Mouse (Mus musculus) heart, embryonic 15.5 days (tissue): ENCODE measurements at regions not wholly inside any gene's neighbourhood (a gene's known extent, or its start where the extent isn't known, plus 50 kb on each side); places are given as distances from the start of the nearest gene placed in this dataset.

Experiments used
- ATAC-seq: fragments of 200-750 bp; cut with Nextera tagmentation; replicated peaks from 2 replicates; pipeline ENCODE4 v1.8.0; 2017; ENCODE audit warnings: low read depth, moderate TSS enrichment; ENCODE audit not compliant: insufficient number of reproducible peaks, insufficient read depth, low FRiP score
- H3K27ac ChIP-seq: fragments of 300-500 bp; sonication (generic); 2 replicates; pipeline ENCODE4 v1.5.1; 2015; ENCODE audit warnings: mild to moderate bottlenecking, inconsistent platforms
- H3K27me3 ChIP-seq: fragments of 300-500 bp; sonication (generic); 2 replicates; pipeline ENCODE4 v1.6.1; 2015; ENCODE audit warnings: inconsistent platforms
- H3K36me3 ChIP-seq: fragments of 300-500 bp; sonication (generic); 2 replicates; pipeline ENCODE4 v1.6.1; 2015; ENCODE audit warnings: mild to moderate bottlenecking, inconsistent platforms
- H3K4me1 ChIP-seq: fragments of 300-500 bp; sonication (generic); replicated peaks from 2 replicates; pipeline ENCODE4 v1.6.1; 2015; ENCODE audit warnings: inconsistent platforms
- H3K4me2 ChIP-seq: fragments of 300-500 bp; sonication (generic); 2 replicates; pipeline ENCODE4 v1.6.1; 2015; ENCODE audit warnings: inconsistent platforms, mild to moderate bottlenecking, moderate library complexity
- H3K4me3 ChIP-seq: fragments of 300-500 bp; sonication (generic); 2 replicates; pipeline ENCODE4 v1.5.1; 2015; ENCODE audit warnings: mild to moderate bottlenecking, inconsistent platforms
- H3K9ac ChIP-seq: fragments of 300-500 bp; sonication (generic); 2 replicates; pipeline ENCODE4 v1.6.1; 2015; ENCODE audit warnings: mild to moderate bottlenecking, inconsistent platforms
- H3K9me3 ChIP-seq: fragments of 300-500 bp; sonication (generic); replicated peaks from 2 replicates; pipeline ENCODE4 v1.6.1; 2016; ENCODE audit warnings: inconsistent platforms
- WGBS: fragments of 180-500 bp; shearing (Covaris S2); methylation state at CpG from one replicate; pipeline ENCODE4 v1.1.7; 2015; ENCODE audit warnings: mixed read lengths; 5-methylcytosine and 5-hydroxymethylcytosine counted together

GRCm38 (mm10) chr14:120720464-120721445 lies 190.3 kb upstream of the Ipo5 start:
- Histone ChIP-seq H3K4me1 (peaks cover 7% of the 10 kb centered on the region), H3K36me3 (no peaks in the 10 kb centered on the region), H3K27ac (no peak overlapping the region), H3K9me3 (no peaks in the 10 kb centered on the region), H3K27me3 (no peaks in the 10 kb centered on the region), H3K9ac (no peak overlapping the region), H3K4me3 (no peak overlapping the region), H3K4me2 (no peak overlapping the region)
- no peak for ATAC-seq
- WGBS = 64% methylated on average over 20 of the region's 20 CpGs

GRCm38 (mm10) chr14:120721593-120722461 lies 189.2 kb upstream of the Ipo5 start:
- ATAC-seq = no peak
- no peak overlapping the region for H3K9ac ChIP-seq
- 74% methylated on average over 6 of the region's 6 CpGs for WGBS
- H3K27ac ChIP-seq = no peak overlapping the region
- H3K36me3 ChIP-seq = no peaks in the 10 kb centered on the region
- H3K9me3 ChIP-seq = no peaks in the 10 kb centered on the region
- peaks cover 7% of the 10 kb centered on the region for H3K4me1 ChIP-seq
- H3K4me3 ChIP-seq = no peak overlapping the region
- no peaks in the 10 kb centered on the region for H3K27me3 ChIP-seq
- H3K4me2 ChIP-seq = no peak overlapping the region

- H3K4me1 ChIP-seq = peaks cover 7% of the 10 kb centered on the region
- 37% methylated on average over 6 of the region's 6 CpGs for WGBS
- H3K36me3 ChIP-seq = no peaks in the 10 kb centered on the region
- no peak overlapping the region for H3K4me3 ChIP-seq
- H3K9me3 ChIP-seq = no peaks in the 10 kb centered on the region
- no peak overlapping the region for H3K4me2 ChIP-seq
- H3K27ac ChIP-seq = no peak overlapping the region
- no peaks in the 10 kb centered on the region for H3K27me3 ChIP-seq
- H3K9ac ChIP-seq = no peak overlapping the region
- ATAC-seq = no peak
Observed at GRCm38 (mm10) chr14:120722546-120723112, 188.4 kb upstream of the Ipo5 start.

GRCm38 (mm10) chr14:120728107-120728506 lies 182.9 kb upstream of the Ipo5 start:
- no peak for ATAC-seq
- no peaks in the 10 kb centered on the region for H3K27me3 ChIP-seq
- H3K9ac ChIP-seq = no peak overlapping the region
- H3K9me3 ChIP-seq = no peaks in the 10 kb centered on the region
- 82% methylated on average over 10 of the region's 10 CpGs for WGBS
- no peak overlapping the region for H3K4me3 ChIP-seq
- H3K4me1 ChIP-seq = 0 out of 2 replicates have a peak, but pooled peaks cover 3% of the 10 kb centered on the region
- H3K36me3 ChIP-seq = no peaks in the 10 kb centered on the region
- H3K27ac ChIP-seq = no peak overlapping the region
- no peak overlapping the region for H3K4me2 ChIP-seq

GRCm38 (mm10) chr14:120730226-120730625 lies 180.8 kb upstream of the Ipo5 start:
- Histone ChIP-seq H3K27me3 (no peaks in the 10 kb centered on the region), H3K9me3 (no peaks in the 10 kb centered on the region), H3K36me3 (no peaks in the 10 kb centered on the region), H3K27ac (no peak overlapping the region), H3K4me3 (no peak overlapping the region), H3K9ac (no peak overlapping the region), H3K4me1 (0 out of 2 replicates have a peak, but pooled peaks cover 3% of the 10 kb centered on the region), H3K4me2 (no peak overlapping the region)
- WGBS = 27% methylated on average over 3 of the region's 3 CpGs
- ATAC-seq = no peak

- Histone ChIP-seq H3K9me3 (no peaks in the 10 kb centered on the region), H3K4me2 (no peak overlapping the region), H3K9ac (no peak overlapping the region), H3K36me3 (no peaks in the 10 kb centered on the region), H3K27ac (no peak overlapping the region), H3K4me1 (0 out of 2 replicates have a peak, but pooled peaks cover 3% of the 10 kb centered on the region), H3K27me3 (no peaks in the 10 kb centered on the region), H3K4me3 (no peak overlapping the region)
- ATAC-seq = no peak
- WGBS = 66% methylated on average over 7 of the region's 7 CpGs
Observed at GRCm38 (mm10) chr14:120731679-120732281, 179.2 kb upstream of the Ipo5 start.

- WGBS = 57% methylated on average over 15 of the region's 15 CpGs
- no peak overlapping the region for H3K4me2 ChIP-seq
- no peak for ATAC-seq
- no peak overlapping the region for H3K9ac ChIP-seq
- H3K9me3 ChIP-seq = no peaks in the 10 kb centered on the region
- no peak overlapping the region for H3K27ac ChIP-seq
- H3K4me3 ChIP-seq = no peak overlapping the region
- 0 out of 2 replicates have a peak, but pooled peaks cover 3% of the 10 kb centered on the region for H3K4me1 ChIP-seq
- H3K27me3 ChIP-seq = no peaks in the 10 kb centered on the region
- no peaks in the 10 kb centered on the region for H3K36me3 ChIP-seq
Observed at GRCm38 (mm10) chr14:120732400-120733138, 178.5 kb upstream of the Ipo5 start.

- WGBS = 64% methylated on average over 5 of the region's 5 CpGs
- H3K4me1 ChIP-seq = no peaks in the 10 kb centered on the region
- H3K27ac ChIP-seq = no peak overlapping the region
- H3K4me2 ChIP-seq = no peak overlapping the region
- no peak overlapping the region for H3K4me3 ChIP-seq
- ATAC-seq = no peak
- H3K9me3 ChIP-seq = no peaks in the 10 kb centered on the region
- no peaks in the 10 kb centered on the region for H3K27me3 ChIP-seq
- H3K9ac ChIP-seq = no peak overlapping the region
- no peaks in the 10 kb centered on the region for H3K36me3 ChIP-seq
Observed at GRCm38 (mm10) chr14:120741492-120742054, 169.5 kb upstream of the Ipo5 start.

GRCm38 (mm10) chr14:120754011-120754410 lies 157.0 kb upstream of the Ipo5 start:
- WGBS = 55% methylated on average over 1 of the region's 1 CpGs
- Histone ChIP-seq H3K9ac (no peak overlapping the region), H3K36me3 (no peaks in the 10 kb centered on the region), H3K4me3 (no peak overlapping the region), H3K27ac (no peak overlapping the region), H3K9me3 (no peaks in the 10 kb centered on the region), H3K27me3 (no peaks in the 10 kb centered on the region), H3K4me1 (peaks cover 3% of the 10 kb centered on the region; the same call in 1 of the 2 replicates), H3K4me2 (no peak overlapping the region)
- 0 out of 2 replicates have a peak, but pooled peaks have one; percentile 27 for ATAC-seq

GRCm38 (mm10) chr14:120755389-120755788 lies 155.6 kb upstream of the Ipo5 start:
- no peak overlapping the region; the same call in 1 of the 2 replicates for H3K27ac ChIP-seq
- no peaks in the 10 kb centered on the region for H3K36me3 ChIP-seq
- H3K4me2 ChIP-seq = peak overlapping the region; percentile 25; the same call in 1 of the 2 replicates
- H3K27me3 ChIP-seq = no peaks in the 10 kb centered on the region
- ATAC-seq = 0 out of 2 replicates have a peak, but pooled peaks have one; percentile 22
- WGBS = 51% methylated on average over 10 of the region's 10 CpGs
- H3K9ac ChIP-seq = no peak overlapping the region
- no peaks in the 10 kb centered on the region for H3K9me3 ChIP-seq
- H3K4me3 ChIP-seq = no peak overlapping the region
- peaks cover 3% of the 10 kb centered on the region; the same call in 1 of the 2 replicates for H3K4me1 ChIP-seq
